Mouse (Mus musculus) yolk sac, embryonic 10.5 days (tissue): Measurements from ENCODE around the gene Spata32.
"Not testable (repeated sequence)": the region's sequence is repeated elsewhere in the genome, so short reads cannot be mapped to it uniquely, and the experiment has no call there.

ENCODE experiments used
- DNase-seq: peaks from one replicate; pipeline ENCODE4 v3.0.0-alpha.2; 2017; ENCODE audit warnings: low spot score

The Spata32 gene

DNA sequence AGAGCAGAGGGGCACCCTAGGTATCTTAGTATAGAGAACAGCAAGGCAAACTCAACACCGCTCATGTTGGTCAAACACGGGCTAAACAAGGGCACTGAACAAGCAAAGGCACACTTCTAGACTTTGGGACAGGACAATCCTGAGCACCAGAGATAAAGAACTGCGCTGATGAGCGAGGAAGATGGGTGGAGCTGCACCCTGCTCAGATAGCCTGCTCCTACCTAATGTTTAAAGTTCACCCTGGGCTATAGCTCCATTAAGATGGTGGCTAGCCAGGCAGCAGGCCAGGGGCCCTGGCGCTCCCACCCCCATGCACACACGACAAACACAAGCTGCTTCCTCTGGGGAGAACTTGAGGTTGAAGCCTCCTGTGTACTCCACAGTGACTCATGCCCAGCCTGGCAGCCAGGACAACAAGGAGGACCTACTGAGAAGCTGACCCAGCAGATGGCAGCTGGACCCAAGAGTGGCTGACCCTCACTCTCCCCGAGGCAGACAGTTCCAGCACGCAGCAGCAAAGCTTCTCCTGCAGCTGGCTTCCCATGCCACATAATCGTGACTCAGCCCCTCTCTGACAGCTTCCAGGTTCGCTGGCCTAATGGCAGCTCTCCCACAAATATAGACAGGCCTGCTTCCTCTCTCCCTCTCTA lies 28.0 kb upstream of the Spata32 start:
- no peak for DNase-seq

DNA sequence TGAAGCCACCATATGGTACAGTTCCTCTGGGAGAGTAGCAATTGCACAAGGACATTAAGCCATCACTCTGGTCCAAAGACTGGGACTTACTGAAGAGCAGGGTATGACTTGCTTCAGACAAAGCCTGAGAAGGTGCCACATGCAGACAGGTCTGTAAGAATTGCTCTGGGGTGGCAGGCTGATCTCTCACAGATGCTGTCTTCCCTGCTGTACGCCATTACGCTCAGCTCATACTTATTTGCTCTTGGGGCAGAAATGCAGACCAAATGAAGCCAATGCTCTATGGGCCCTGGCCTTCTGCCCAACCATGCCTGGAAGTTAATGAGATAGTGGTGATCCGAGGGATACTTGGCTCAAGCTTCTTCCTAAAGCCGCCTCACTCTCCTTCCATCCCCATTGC lies 26.6 kb upstream of the Spata32 start:
- DNase-seq, result no peak

DNA sequence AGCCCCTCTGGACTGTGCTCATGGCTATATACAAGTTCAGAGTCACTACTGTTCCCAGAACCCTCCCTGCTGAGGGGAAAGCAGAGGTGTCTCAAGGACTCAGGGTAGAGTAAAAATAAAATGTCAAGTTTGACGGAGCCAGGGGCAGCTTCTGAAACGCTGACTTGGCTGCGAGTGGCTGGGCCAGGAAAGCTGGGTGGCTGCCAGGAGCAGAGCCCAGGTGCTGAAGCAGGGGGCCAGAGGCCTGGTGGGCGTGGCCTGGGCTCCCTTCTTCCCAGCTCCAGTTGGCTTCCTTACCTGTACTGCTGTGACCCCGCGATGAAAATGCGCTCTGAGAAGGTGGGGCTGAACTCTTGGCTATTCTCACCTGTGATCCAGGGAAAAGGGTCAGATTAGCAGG lies 22.5 kb upstream of the Spata32 start:
- no peak for DNase-seq

DNA sequence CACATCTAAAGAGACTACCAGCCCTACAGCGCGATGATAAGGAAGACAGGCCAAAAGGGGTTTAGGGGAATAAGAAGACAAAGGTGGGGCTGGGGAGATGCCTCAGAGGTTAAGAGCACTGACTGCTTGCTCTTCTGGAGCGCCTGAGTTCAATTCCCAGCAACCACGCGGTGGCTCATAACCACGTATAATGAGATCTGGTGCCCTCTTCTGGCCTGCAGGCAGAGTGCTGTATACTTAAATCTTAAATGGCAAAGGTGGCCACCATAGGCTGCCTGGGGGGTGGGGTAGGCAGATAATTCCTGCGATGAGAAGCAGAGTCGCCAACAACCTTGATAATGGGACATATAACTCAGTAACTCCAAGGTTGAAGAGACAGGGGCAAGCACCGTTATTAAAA lies 19.5 kb upstream of the Spata32 start:
- DNase-seq, result no peak

DNA sequence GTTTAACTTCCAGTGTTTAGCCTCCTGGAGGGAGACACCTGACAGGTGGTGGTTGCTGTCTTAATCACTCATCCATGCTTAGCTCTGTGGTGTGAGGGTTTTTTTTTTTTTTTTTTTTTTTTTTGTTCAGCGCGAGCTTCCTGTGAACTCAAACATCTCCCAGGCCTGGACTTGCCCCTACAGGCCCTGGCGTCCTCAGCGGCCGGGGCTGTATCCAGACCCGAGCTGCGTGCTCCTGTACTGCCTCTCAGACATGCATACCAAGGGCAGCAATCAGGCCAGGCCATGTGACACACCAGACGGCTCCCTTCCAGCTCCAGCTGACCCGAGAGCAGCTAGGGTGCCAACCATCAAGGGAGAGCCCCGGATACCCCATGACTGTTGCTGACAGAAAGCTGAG lies 18.7 kb upstream of the Spata32 start:
- DNase-seq, result no peak

DNA sequence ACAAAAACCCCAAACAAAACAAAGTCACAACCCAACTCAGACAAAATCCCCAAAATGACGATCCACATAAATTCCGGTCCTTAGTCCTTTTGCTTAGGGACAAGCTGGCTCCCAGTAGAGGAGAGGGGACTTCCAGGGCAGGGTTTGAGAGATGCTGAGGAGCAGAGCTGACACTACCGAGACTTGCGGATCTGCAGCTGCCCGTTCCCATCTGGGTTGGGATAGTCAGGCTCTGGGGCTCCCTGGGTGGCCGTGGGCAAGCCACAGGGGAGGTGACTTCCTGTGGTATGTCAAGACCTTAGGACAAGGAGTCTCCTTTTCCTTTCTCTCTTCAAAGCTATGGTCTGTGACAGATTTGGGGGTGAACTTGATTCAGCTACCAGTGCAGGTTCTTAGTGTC lies 18.2 kb upstream of the Spata32 start:
- no peak for DNase-seq

GRCm38 (mm10) chr11:103235702-103236101 lies 17.5 kb upstream of the Spata32 start:
- DNase-seq, result no peak

- DNase-seq, result no peak
Measured at GRCm38 (mm10) chr11:103234447-103234846, 16.2 kb upstream of the Spata32 start.

- peak; percentile 45 for DNase-seq
Measured at GRCm38 (mm10) chr11:103232966-103233365, 14.7 kb upstream of the Spata32 start.

GRCm38 (mm10) chr11:103231367-103231766 lies 13.1 kb upstream of the Spata32 start:
- DNase-seq, result no peak

GRCm38 (mm10) chr11:103230626-103231025 lies 12.4 kb upstream of the Spata32 start:
- DNase-seq, result no peak

- no peak for DNase-seq
Measured at GRCm38 (mm10) chr11:103229608-103230007, 11.4 kb upstream of the Spata32 start.

- DNase-seq, result no peak
Measured at GRCm38 (mm10) chr11:103223951-103224456, 5.8 kb upstream of the Spata32 start.

DNA sequence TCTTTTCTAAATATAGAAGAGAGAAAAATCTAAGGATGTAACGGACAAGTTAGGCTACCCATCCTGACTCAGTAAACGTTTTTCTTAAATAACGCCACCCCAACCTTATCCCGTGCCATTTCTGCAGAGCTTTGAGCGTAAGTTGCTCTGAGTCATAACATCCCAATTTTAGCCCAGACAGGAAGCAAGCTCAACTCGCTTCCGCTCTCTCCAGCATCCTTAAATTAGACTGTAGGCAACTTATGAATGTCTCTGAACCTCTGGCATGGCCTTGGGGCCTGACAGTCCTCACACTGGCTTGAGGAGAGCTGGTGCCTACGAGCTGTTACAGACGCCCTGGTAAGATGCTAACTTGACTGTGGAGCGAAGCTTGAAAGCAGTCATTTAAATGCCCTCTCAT lies 5.2 kb upstream of the Spata32 start:
- DNase-seq, result no peak

- not testable (repeated sequence) for DNase-seq
Measured at GRCm38 (mm10) chr11:103222718-103223117, 4.5 kb upstream of the Spata32 start.

DNA sequence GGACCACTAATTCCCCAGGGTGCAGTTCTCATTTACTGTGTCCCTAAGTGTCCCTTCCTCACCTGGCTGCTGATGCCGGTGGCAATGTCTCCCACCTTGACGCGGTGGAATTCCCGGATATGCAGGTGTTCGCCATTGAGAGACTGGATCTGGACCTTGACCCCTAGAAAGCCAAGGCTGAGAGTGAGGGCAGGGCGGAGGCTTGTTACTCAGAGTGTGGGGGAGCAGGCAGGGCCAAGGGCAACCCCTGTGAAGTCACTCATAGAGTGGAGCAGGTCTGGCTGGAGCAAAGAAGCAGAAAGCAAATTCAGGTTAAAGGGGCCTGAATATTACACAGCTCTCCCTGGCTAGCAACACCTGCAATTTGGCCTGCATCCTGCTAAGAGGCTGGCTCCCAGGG lies 3.2 kb upstream of the Spata32 start:
- DNase-seq, result peak; percentile 66

GRCm38 (mm10) chr11:103219995-103220394 lies 1.8 kb upstream of the Spata32 start:
- DNase-seq, result no peak

DNA sequence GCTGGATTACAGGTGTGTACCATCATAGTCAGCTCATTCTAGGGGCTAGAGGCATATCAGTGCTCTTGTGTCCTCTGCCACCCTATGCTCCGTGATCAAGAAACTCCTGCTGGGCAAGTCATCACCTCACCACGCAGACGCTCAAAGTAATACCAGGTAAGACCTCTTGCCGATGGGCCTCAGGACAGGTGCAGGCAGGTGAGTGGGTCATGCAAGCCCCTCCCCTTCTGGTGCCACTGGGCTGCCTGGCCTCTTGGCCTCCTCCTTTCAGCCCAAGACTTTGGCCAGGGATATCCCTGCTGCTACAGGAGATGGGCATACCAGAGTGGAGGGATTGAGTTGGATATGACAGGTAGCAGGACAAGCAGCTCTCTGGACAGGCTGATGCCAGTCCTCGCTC lies 1.0 kb upstream of the Spata32 start:
- no peak for DNase-seq

- no peak for DNase-seq
Measured at GRCm38 (mm10) chr11:103218517-103218901, 277 bp upstream of the Spata32 start.

DNA sequence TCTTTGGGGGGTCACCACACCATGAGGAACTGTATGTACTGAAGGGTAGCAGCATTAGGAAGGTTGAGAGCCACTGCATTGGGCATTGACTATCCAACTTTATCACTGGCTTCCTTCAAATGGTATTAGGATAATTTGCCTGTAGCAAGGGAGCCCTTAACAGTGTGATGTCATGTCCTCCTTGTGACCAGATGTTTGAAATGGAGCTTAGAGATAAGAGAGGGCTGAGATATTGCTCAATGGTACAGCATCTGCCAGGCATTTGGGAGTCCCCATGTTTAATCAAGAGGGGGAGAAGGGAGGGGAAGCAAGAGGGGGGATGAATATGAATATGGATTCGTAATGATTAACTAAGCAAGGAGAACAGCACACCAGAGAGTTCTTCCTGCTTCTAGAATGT lies 2.9 kb downstream of the Spata32 start:
- DNase-seq, result no peak

DNA sequence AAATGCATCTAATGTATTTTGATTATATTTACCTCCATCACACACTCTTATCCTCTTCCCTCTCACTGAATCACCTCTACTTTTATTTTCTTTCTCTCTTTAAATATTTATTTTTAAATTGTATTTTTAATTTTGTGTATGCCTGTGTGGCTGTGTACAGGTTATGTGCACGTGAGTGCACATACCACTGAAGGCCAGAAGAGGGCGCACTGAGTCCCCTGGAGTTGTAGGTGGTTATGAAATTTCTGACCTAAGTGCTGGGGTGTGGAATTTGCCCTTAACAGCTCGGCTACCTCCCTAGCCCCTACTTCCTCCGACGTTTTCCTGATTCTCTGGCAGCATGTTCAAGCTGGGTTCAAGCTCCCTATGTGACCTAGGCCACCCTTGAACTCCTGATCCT lies 4.5 kb downstream of the Spata32 start:
- no peak for DNase-seq

GRCm38 (mm10) chr11:103210291-103210690 lies 7.9 kb downstream of the Spata32 start:
- no peak for DNase-seq

DNA sequence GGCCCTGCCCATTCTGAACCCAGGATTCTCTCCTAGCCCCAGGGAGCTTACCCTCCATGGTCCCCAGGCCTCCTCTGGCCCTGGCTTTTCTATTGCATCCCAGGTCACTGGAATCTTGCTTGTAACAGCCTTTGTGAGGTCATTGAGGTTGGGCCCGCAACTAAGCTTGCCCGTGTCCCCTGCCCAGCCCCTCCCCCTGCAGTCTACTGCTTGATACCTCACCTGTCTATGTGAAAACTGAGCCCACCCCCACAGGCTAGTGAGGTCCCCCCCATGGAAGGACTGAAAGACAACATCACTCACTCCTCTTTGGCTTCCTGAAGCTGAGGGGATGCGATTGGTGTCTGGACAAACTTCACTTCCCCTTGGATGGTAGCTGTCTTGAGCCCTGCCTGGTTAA lies 9.8 kb downstream of the Spata32 start, which contains the start of gene 1700023F06Rik:
1700023F06Rik (minus strand) TSS at position 101 of the 400 bp plus-strand sequence.
- DNase-seq, result no peak

GRCm38 (mm10) chr11:103206203-103206602 lies 12.0 kb downstream of the Spata32 start:
- DNase-seq, result no peak
